Mouse (Mus musculus): Measurements from ENCODE around the gene Ms4a4c. TPM values are rescaled to one million over a fixed set of nuclear protein-coding genes. Genes with fewer than 3 reads are reported as not detected.
"Not testable (repeated sequence)": the region's sequence is repeated elsewhere in the genome, so short reads cannot be mapped to it uniquely, and the experiment has no call there.

The Ms4a4c gene
- total RNA-seq (2021): 1 to 10 TPM in 1 of 2 experiments, not detected in 1; 1.8 TPM

DNA sequence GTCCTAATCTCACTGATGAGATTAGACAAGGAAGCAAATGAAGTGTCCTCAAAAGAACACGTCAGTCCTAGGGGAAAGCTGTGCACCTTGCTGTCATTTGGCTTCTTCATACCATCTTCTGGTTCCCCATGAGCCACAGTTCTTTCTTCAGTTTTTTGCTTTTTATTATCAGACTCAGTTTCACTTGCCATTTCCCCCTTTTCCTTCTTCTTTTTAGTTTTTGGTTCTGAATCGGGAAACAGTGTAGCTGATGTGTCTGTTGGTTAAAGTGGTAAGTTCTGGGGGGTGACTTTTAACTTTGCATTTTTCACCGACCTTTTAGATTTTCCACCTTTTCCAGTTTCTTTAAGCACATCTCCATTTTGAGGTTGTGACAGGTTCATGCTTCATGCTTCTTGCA is at the start of gene Ms4a4c:
Gene Ms4a4c (plus strand): TSS at position 244 of the 400 bp plus-strand sequence.
- no peak for DNase-seq
- intact Hi-C loops (cut with DNase I): no loop called here

- intact Hi-C loops (cut with DNase I): loop anchor here (10.0 kb wide), 1 partner anchor 409 kb away; no protein-coding TSS in a partner anchor
- no peak for DNase-seq
These were observed 48.8 kb upstream of the Ms4a4c start for GRCm38 (mm10) chr19:11355730-11356129.

DNA sequence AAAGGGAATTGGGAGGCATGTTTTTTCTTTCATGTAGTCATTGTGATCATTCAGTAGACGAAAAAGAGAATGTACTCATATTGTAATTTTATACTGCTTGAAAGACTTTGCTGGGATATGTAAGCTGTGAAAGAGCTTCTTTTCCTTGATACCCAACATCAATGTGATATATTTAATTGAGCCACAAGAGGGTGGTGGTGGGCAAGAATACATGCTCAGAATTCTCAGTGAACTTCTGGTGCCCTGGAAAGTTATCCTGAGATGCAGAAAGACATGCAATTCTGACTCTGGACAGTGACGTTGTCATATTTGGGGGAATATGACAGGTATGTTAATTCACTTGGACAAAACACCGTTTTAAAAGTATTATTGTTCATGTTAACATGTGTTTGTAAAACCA is 44.5 kb upstream of the Ms4a4c start:
- DNase-seq: no peak
- intact Hi-C loops (cut with DNase I): no loop called here

- intact Hi-C loops (cut with DNase I): no loop called here
- no peak for DNase-seq
These were observed 42.6 kb upstream of the Ms4a4c start for GRCm38 (mm10) chr19:11362002-11362401.

DNA sequence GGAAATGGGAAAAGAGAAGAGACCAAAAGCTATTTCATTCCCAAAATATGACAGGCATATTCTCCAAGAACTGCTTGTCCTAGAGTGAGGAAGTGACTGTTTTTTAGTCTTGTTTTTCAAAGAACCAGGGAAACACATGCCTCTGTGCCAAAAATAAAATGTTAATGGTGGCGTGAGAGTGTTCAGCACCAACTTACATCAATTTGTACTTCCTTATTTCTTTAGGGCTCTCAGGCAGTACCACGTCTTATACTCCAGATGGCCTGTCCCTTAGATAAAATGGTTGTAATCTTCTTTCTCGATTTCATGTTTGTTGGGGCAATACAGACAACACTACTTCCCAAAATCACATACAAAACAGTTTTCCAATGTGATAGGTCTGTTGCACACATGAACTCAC is 36.3 kb upstream of the Ms4a4c start:
- intact Hi-C loops (cut with DNase I): no loop called here
- no peak for DNase-seq

DNA sequence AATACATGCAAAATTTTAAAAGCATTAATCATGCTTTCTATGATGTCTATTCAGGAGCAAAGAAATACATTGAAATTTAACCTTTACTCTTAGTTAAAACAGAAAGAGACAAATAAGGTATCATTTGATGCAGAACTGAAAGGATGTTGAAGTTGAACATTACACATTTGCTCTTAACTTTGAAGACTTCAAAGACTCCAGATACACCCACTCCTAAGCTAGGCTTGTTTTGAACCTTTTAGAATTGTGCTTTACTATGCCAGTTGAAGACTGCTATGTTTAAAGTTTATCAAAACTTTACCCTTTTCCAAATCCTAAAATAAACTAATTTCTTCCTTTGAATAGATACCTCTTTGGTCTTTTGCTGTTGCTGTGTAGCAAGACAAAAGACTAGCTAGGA is 33.4 kb upstream of the Ms4a4c start:
- intact Hi-C loops (cut with DNase I): no loop called here

GRCm38 (mm10) chr19:11375273-11375672 is 29.3 kb upstream of the Ms4a4c start, which contains the start of gene Ms4a4a:
Ms4a4a (plus strand) TSS chr19:11375523.
- intact Hi-C loops (cut with DNase I): no loop called here

More for the DNA sequence above, 33.4 kb upstream of the Ms4a4c start:
- DNase-seq: no peak

DNA sequence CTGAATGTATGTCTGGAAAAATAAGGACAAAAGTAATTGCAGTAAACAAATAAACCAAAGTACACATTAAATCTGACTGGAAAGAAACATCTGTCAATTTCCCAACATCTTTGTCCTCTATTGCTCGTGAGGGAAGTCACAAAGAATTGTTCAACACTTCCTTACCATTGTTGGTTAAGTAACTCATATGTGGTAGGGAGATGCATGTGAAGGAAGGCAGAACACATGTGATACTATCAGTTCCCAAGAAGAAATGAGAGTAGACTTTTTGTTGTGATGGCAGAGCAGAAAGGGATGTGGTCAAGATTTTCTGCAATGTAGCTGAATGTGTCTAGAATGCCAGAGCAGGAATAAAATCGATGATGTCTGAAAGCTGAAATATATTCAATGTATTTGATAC is 28.2 kb upstream of the Ms4a4c start:
- no peak for DNase-seq
- intact Hi-C loops (cut with DNase I): no loop called here

More at GRCm38 (mm10) chr19:11375273-11375672, 29.3 kb upstream of the Ms4a4c start, which contains the start of gene Ms4a4a:
- DNase-seq: no peak

GRCm38 (mm10) chr19:11387109-11387508 is 17.5 kb upstream of the Ms4a4c start:
- intact Hi-C loops (cut with DNase I): no loop called here
- no peak for DNase-seq

- intact Hi-C loops (cut with DNase I): no loop called here
- no peak for DNase-seq
These were observed 16.9 kb upstream of the Ms4a4c start for GRCm38 (mm10) chr19:11387685-11388084.

- DNase-seq: no peak
- intact Hi-C loops (cut with DNase I): no loop called here
These were observed 15.6 kb upstream of the Ms4a4c start for GRCm38 (mm10) chr19:11388949-11389348.

GRCm38 (mm10) chr19:11395769-11396168 is 8.8 kb upstream of the Ms4a4c start:
- DNase-seq: no peak
- intact Hi-C loops (cut with DNase I): no loop called here

DNA sequence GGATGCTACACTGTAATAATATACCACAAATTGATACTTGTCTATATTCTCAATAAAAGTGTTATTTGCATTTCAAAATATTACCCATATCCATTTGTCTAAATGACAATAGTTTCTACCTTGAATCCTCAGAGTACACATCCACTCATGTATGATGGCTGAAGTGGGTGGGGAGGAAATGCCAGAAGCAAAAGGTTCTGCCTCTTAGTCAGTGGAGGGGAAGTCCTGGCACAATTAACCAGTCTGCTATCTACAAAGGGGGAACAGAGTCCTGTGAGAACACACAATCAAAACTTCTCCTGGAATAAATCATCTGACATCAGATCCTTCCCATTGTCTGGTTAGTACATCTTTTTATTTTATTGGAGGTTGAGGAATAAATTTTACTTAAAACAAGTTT is 2.9 kb downstream of the Ms4a4c start:
- intact Hi-C loops (cut with DNase I): no loop called here
- no peak for DNase-seq

GRCm38 (mm10) chr19:11408591-11408990 is 4.0 kb downstream of the Ms4a4c start:
- DNase-seq: no peak
- intact Hi-C loops (cut with DNase I): no loop called here

GRCm38 (mm10) chr19:11411640-11412039 is 7.1 kb downstream of the Ms4a4c start:
- intact Hi-C loops (cut with DNase I): no loop called here
- no peak for DNase-seq

- no peak for DNase-seq
- intact Hi-C loops (cut with DNase I): no loop called here
These were observed 9.5 kb downstream of the Ms4a4c start for GRCm38 (mm10) chr19:11414084-11414483.

DNA sequence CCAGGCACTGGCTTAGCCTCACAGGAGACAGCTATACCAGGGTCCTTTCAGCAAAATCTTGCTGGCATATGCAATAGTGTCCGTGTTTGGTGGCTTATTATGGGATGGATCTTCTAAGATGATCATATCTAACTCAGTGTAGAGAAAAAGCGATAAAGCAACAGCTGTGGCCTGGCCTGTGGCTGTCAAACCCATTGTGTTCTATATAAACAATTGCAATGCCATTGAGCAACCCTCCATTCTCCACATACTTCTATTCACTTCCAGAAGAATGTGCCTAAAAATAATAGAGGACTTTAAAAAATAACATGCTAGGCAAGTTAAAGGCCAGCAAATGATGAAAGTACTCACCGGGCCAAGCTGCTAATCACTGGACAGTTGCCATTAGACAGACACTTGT is 11.0 kb downstream of the Ms4a4c start:
- no peak for DNase-seq
- intact Hi-C loops (cut with DNase I): no loop called here

DNA sequence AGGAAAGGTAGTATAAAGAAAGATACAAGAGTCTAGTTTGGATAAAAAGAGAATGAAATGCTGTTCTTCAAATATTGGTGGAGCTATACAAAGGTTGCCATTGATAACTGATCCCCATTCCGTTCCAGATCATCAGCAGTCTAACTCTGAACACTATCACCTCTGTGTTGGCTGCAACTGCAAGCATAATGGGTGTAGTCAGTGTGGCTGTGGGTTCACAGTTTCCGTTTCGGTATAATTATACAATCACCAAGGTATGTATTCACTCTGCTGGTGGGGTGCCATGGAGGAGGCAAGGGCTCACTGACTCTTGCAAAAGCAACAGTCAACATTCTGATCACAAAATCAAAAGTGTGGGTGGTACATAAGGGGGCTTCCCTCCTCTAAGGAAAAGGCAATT is 14.3 kb downstream of the Ms4a4c start:
- DNase-seq; intact Hi-C loops (cut with DNase I): not testable (repeated sequence)

GRCm38 (mm10) chr19:11431209-11431608 is 26.6 kb downstream of the Ms4a4c start:
- intact Hi-C loops (cut with DNase I); DNase-seq: not testable (repeated sequence)

GRCm38 (mm10) chr19:11435058-11435834 is 30.7 kb downstream of the Ms4a4c start:
- intact Hi-C loops (cut with DNase I): no loop called here
- no peak for DNase-seq

- DNase-seq: no peak
- intact Hi-C loops (cut with DNase I): no loop called here
These were observed 38.8 kb downstream of the Ms4a4c start, which contains the start of gene Ms4a4b for GRCm38 (mm10) chr19:11443338-11443737. Ms4a4b (plus strand) TSS chr19:11443553.

DNA sequence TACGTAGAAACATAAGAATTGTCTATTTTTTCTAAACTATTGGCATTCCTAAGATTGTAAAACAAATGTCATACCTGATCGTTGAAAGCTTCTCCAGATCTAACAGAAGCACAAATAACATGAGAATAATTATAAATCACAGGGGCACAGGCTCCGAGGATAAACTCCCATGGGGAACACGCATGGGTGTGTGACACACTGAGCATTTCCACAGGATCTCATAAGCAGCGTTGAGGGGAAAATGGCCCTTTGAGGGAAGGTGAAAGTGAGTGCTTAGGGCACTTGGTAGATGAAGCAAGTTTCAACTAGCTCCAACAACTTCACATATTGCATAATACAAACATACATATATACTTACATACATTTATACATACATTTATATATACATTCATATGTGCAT is 39.4 kb downstream of the Ms4a4c start:
- intact Hi-C loops (cut with DNase I): no loop called here
- no peak for DNase-seq
